Mouse (Mus musculus) liver, embryonic 14.5 days (tissue): ENCODE results near the gene Homer2.

Experiments used
- CTCF ChIP-seq: IDR thresholded peaks from 2 replicates; pipeline ENCODE4 v1.5.1; 2016; ENCODE audit warnings: antibody characterized with exemption, low read depth, control low read depth
- EP300 ChIP-seq: IDR thresholded peaks from 2 replicates; pipeline ENCODE4 v1.6.1; 2016; ENCODE audit warnings: antibody characterized with exemption, low read depth

GRCm38 (mm10) chr7:81735300-81736048 lies 28.1 kb upstream of the Homer2 start:
- no peak for TF ChIP-seq CTCF
- no peak for TF ChIP-seq EP300
